Mouse (Mus musculus): ENCODE results near the gene Olfr222. TPM values are rescaled to one million over a fixed set of nuclear protein-coding genes. Genes with fewer than 3 reads are reported as not detected.

Olfr222 gene
- polyA plus RNA-seq, 1 experiment: 0.15 TPM

DNA sequence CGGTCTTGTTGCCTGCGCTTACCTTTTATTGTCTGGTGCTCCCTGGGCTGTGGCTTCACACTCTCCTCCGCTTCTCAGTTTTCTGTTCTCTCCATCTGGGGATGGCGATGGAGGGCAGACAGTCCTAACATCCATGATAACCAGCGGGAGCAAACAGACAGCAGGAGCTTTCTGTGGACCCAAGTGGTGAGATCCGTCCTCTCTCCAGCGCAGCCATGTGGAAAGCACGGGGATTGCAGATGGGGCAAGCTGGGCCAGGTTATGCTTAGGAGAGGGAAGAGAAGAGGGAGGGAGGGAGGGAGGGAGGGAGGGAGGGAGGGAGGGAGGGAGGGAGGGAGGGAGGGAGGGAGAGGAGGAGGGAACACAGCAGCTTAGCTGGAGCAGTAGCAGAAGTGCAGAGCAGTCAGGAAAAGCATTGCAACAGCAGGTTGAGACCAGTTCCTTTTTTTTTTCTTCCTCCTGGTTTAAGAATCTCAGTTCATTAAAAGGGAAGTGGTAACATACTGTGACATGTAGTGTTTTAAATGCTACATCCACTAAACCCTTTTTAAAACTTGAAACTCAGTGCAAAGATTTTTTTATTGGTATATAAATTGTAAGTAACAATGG lies 49.5 kb downstream of the Olfr222 start, which contains the start of gene Zkscan17:
Gene Zkscan17, minus strand, starts transcription at position 280 of the 609 bp plus-strand sequence.
- Histone ChIP-seq H3K27me3 (ENCODE audit: control insufficient read depth, insufficient read depth, low read length) (no peaks in the 10 kb centered on the region), H3K27ac (ENCODE audit: control insufficient read depth, insufficient read depth, low read depth, low read length) (no peak within 1 kb of the TSS), H3K4me1 (ENCODE audit: control insufficient read depth, insufficient read depth, low read length) (no peaks in the 10 kb centered on the region; the same call in 1 of the 2 replicates), H3K36me3 (ENCODE audit: control insufficient read depth, insufficient read depth, low read length) (no peaks in the 10 kb centered on the region), H3K4me3 (ENCODE audit: control insufficient read depth, low read depth, low read length) (no peak within 1 kb of the TSS)
- TF ChIP-seq POLR2A (IDR thresholded peaks at IDR 0.05; ENCODE audit: control insufficient read depth, low read depth, low read length) (no peak), CTCF (IDR thresholded peaks at IDR 0.05; ENCODE audit: control insufficient read depth, insufficient read depth, insufficient replicate concordance, low read depth, low read length) (peak; percentile 36; the same call in 1 of the 2 replicates)

DNA sequence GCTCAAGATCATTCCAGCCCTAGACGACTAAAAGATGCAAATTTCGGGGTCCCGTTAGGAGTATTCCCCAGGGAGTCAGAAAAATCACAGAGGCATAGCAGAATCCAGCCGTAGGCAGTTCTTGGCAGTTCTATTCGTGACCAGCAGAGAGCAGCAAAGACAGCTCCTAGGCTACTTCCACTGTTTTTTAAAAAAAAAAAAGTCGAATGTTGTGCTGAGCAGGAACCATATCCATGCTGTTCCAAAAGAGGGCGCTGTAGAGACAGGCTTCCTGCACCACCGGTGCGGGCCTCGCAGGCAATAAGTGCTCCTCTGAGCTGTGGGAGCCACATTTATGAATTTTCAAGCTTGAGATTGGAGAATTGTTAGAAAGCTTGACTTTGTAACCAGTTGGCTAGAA lies 50.8 kb downstream of the Olfr222 start:
- peak; percentile 84; the same call in 1 of the 2 replicates for TF ChIP-seq CTCF (IDR thresholded peaks at IDR 0.05; ENCODE audit: control insufficient read depth, insufficient read depth, insufficient replicate concordance, low read depth, low read length)
- TF ChIP-seq POLR2A (IDR thresholded peaks at IDR 0.05; ENCODE audit: control insufficient read depth, low read depth, low read length): no peak
- Histone ChIP-seq H3K4me1 (ENCODE audit: control insufficient read depth, insufficient read depth, low read length) (no peaks in the 10 kb centered on the region; the same call in 1 of the 2 replicates), H3K36me3 (ENCODE audit: control insufficient read depth, insufficient read depth, low read length) (no peaks in the 10 kb centered on the region), H3K4me3 (ENCODE audit: control insufficient read depth, low read depth, low read length) (no peak overlapping the region), H3K27ac (ENCODE audit: control insufficient read depth, insufficient read depth, low read depth, low read length) (no peak overlapping the region), H3K27me3 (ENCODE audit: control insufficient read depth, insufficient read depth, low read length) (no peaks in the 10 kb centered on the region)

- Histone ChIP-seq H3K36me3 (ENCODE audit: control insufficient read depth, insufficient read depth, low read length) (no peaks in the 10 kb centered on the region), H3K4me1 (ENCODE audit: control insufficient read depth, insufficient read depth, low read length) (no peaks in the 10 kb centered on the region; the same call in 1 of the 2 replicates), H3K27me3 (ENCODE audit: control insufficient read depth, insufficient read depth, low read length) (no peaks in the 10 kb centered on the region), H3K4me3 (ENCODE audit: control insufficient read depth, low read depth, low read length) (no peak overlapping the region), H3K27ac (ENCODE audit: control insufficient read depth, insufficient read depth, low read depth, low read length) (no peak overlapping the region)
- no peak for TF ChIP-seq CTCF (IDR thresholded peaks at IDR 0.05; ENCODE audit: control insufficient read depth, insufficient read depth, insufficient replicate concordance, low read depth, low read length)
- no peak for TF ChIP-seq POLR2A (IDR thresholded peaks at IDR 0.05; ENCODE audit: control insufficient read depth, low read depth, low read length)
These were observed 51.9 kb downstream of the Olfr222 start for GRCm38 (mm10) chr11:59524150-59524549.

Other genes with a start within 250 kb of the Olfr222 start
- gene Prss38, start 200.6 kb downstream of the Olfr222 start, polyA plus RNA-seq (2012; rRNA removed): 9.3 and 12.7 TPM in 2 replicates
- 2.8 and 3.0 TPM in 2 replicates for gene Jmjd4, start 126.2 kb downstream of the Olfr222 start, polyA plus RNA-seq (2012; rRNA removed)
- 22.6 and 25.8 TPM in 2 replicates for gene Snap47, start 125.0 kb downstream of the Olfr222 start, polyA plus RNA-seq (2012; rRNA removed)
- gene Zfp867, start 103.8 kb downstream of the Olfr222 start, polyA plus RNA-seq (2012; rRNA removed): 1.1 and 1.4 TPM in 2 replicates
- 75.9 and 80.8 TPM in 2 replicates for gene Zkscan17, start 49.5 kb downstream of the Olfr222 start, polyA plus RNA-seq (2012; rRNA removed)
- gene Nlrp3, start 34.7 kb downstream of the Olfr222 start, polyA plus RNA-seq (2012; rRNA removed): 0.09 and 0.11 TPM in 2 replicates
- not detected in 2 replicates for gene Olfr223, start 17.1 kb upstream of the Olfr222 start, polyA plus RNA-seq (2012; rRNA removed)
- 237 and 246 TPM in 2 replicates for gene Mprip, start 85.1 kb upstream of the Olfr222 start, polyA plus RNA-seq (2012; rRNA removed)
- 101 and 110 TPM in 2 replicates for gene Pld6, start 211.4 kb upstream of the Olfr222 start, polyA plus RNA-seq (2012; rRNA removed)
- 20.0 and 20.3 TPM in 2 replicates for gene Flcn, start 233.8 kb upstream of the Olfr222 start, polyA plus RNA-seq (2012; rRNA removed)